Mouse (Mus musculus): Measurements from ENCODE around the gene Nop58. TPM values are rescaled to one million over a fixed set of nuclear protein-coding genes. Genes with fewer than 3 reads are reported as not detected.
"Not testable (repeated sequence)": the region's sequence is repeated elsewhere in the genome, so short reads cannot be mapped to it uniquely, and the experiment has no call there.

The Nop58 gene
- 100 to 1,000 TPM; 155 to 208 (median 208) TPM for polyA plus RNA-seq (2017; shearing (Covaris generic))

DNA sequence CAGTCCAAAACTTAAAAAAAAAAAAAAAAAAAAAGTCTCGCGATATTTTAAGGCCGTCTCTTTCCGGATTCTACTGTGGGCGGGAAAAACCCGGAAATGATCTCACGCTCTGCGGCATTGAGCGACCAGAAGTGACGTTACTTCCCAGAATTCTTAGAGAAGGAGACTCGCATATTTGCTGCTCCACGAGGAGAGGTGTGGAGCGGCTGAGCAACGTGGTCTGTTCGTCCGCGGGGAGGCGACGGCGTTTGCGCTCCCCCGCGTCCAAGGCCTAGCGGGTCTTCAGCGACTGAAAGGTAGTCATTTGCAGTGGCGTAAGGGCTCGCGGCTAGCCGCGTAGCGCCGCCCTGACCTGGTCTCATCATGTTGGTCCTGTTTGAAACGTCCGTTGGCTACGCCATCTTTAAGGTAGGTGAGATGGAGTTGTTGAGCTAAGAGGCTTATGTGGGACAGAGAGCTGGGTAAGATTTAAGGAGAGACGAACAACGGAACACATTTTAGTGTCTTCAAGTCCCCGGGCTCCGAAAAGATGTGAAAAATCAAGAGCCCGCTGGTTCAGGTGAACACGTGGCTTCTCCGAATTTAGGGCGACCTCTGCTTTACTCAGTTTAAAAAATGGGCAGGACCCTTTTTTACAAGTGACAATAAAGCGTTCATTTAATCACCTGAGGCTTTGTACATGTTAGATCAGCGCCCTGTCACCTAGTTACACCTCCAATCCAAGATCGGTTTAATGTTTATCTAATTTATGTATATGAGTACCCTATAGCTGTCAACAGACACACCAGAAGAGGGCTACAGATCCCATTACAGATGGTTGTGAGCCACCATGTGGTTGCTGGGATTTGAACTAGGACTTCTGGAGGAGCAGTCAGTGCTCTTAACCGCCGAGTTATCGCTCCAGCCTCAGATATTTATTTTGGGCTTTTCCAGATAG, at the start of gene Nop58:
TSS of gene Nop58 (plus strand) at position 153 of the 937 bp plus-strand sequence.
- peak; percentile 98 for ATAC-seq

DNA sequence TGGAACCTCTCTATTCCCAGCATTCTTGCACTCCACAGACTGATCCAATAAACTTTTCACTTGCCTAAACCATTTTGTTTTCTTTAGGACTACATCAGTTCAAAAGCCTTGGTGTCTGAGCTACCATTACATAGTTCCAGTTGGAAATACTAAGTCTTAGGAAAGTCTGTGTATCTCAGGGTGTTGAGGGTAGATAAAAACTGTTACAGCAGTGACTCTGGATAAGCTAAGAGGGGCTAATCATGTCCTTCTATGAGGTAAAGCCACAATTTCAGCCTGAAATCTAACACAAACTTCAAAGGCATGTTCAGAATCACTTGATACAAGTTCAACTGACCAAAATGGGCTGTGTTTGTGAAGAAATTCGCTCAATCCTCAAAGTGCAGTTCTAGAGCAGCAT, 48.4 kb upstream of the Nop58 start:
- no peak for ATAC-seq

DNA sequence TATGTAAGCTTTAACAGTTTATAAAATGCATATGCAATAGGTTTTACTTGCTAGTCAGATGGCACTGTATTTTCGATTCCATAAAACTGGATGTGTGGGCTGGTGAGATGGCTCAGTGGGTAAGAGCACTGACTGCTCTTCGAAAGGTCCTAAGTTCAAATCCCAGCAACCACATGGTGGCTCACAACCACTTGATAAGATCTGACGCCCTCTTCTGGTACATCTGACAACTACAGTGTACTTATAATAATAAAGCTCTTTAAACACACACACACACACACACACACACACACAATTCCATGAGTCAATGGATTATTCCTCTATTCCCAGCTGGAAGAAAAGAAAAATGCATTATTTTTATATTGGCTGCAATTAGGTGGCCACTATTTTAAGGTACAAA, 46.4 kb upstream of the Nop58 start:
- ATAC-seq = no peak

GRCm38 (mm10) chr1:59642488-59642887, 42.3 kb upstream of the Nop58 start:
- no peak for ATAC-seq

DNA sequence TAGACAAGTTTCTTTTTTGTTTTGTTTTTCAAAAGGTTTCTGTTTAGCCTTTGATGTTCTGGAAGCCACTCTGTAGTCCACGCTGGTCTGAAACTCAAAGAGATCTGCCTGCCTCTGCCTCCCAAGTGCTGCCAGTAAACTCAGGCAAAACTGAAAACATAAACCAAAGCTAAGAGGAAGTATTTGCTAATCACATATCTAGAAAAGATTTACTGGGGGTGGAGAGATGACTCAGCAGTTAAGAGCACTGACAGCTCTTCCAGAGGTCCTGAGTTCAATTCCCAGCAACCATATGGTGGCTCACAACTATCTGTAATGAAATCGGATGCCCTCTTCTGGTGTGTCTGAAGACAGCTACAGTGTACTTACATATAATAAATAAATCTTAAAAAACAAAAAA, 38.3 kb upstream of the Nop58 start:
- not testable (repeated sequence) for ATAC-seq

- no peak for ATAC-seq
Observed at GRCm38 (mm10) chr1:59651201-59651819, 33.5 kb upstream of the Nop58 start.

DNA sequence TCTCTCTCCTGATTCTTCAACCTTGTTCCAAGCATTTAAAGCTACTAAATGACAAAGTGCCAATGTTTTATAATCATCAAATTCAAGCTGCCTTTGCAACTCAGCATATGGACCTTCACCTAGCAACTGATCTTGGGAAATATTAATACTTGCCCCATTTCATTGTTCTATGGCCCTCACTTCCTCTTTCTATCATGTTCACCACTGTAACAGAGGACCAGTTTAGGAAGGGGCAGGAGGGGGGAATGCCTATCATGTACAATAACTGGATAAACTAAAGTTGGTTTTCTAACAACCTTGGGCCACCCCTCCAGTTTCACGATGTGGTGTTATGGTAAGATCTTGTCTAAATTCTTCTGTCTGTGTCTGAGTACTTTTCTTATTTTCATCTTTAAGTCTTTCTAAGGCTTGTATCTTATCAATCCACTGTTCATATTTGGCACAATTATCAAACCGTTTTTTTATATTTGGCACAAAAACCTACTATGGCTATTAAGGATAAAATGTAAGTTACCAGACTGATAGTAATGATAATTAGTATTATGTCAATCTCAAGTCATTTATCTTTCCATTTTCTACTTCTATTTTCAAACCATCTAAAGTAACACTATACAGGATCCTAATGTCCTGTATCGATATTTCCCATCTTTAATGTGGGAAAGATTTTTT, 31.4 kb upstream of the Nop58 start:
- ATAC-seq = no peak

- no peak for ATAC-seq
Observed at GRCm38 (mm10) chr1:59656244-59657171, 28.3 kb upstream of the Nop58 start.

DNA sequence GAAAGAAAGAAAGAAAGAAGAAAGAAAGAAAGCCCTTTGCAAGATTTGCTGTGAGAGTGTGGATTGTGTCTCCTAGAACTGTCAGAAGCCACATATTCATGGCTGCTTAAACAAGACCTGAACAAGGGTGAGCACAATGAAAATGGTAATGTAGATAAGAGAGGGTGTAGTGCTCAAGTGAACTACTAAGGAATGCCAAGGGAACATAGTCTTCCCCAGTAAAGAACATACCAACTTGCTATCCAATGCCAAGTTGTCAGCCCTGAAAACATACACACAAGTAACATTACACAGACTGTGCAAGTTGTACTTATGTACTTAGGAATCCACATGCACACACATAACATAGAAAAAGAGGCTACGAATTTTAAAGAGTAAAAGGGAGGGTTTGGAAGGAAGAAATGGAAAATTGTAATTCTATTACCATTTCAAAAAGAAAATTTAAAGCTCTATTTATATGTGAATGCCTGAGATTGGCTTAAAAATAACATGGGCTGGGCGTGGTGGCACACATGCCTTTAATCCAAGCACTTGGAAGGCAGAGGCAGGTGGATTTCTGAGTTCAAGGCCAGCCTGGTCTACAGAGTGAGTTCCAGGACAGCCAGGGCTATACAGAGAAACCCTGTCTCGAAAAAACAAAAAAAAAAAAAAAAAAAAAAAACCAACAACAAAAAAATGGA, 21.2 kb upstream of the Nop58 start:
- no peak for ATAC-seq

GRCm38 (mm10) chr1:59668871-59669270, 15.9 kb upstream of the Nop58 start:
- no peak for ATAC-seq

- ATAC-seq = peak; percentile 30
Observed at GRCm38 (mm10) chr1:59669962-59670630, 14.7 kb upstream of the Nop58 start.

DNA sequence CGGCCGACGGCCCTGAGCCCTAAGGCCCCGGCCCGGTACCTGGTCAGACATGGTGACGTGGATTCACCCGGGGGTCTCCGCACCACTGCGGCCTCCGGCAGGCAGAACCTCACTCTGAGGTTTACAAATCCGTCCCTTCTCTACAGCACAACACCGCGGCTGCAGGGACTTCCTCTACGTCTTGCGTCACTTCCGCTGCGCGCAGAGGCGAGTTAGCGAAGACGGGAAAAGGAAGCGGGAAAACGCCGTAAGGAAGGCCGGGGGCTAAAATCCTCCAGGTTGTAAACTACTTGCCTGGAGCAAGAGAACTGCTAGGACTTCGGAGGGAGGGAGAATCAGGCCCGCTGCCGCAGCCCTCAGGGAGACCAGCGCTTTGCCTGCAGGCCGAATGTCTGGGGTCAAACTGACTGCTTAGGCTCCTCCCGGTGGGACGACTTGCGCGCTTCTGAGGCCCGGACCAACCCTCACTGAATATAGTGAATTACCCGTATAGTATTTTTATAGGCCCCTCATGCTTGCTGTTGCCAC, 14.1 kb upstream of the Nop58 start, which contains the start of gene Sumo1:
TSS of gene Sumo1 (minus strand) at position 194 of the 528 bp plus-strand sequence.
- ATAC-seq = peak; percentile 89

GRCm38 (mm10) chr1:59673661-59674060, 11.1 kb upstream of the Nop58 start:
- no peak for ATAC-seq

DNA sequence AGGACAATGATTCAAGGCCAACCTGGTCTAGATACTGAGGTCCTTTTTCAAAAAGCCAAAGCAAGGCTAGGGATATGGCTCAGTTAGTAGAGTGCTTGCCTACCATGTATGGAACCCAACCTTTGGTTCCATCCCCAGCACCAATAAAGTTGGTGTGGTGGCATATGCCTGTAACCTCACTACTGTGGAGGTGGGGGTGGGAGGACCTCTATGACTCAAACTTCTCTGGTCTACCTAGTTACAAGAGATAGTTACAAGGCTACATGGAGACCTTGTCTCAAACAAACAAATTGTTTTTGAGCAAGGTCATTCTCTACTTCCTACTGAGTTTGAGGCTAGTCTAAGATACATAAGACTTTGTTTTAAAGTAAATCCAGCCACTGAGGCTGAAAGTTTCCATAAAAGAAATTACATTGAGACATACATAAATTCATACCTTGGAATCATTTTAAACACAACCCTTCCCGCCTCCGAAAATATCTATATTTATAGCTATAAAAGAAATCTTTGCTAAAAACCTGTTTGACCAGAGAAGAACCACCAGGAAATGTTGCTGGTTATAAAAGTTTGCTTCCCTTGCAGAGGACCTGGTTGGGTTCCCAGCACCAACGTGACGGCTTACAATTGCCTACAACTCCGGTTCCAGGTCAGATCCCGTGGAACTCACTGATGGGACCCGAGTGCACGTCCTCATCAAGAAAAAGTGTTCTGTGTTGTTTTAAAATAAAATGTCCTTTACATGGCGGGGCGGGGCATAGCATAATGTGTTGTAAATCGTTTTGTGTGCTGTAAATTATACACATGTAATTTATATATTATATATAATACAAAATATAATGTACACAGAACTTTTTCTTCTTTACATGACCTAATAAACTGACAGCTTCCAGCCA, 599 bp upstream of the Nop58 start:
- ATAC-seq = peak; percentile 16

GRCm38 (mm10) chr1:59687493-59687892, 2.7 kb downstream of the Nop58 start:
- no peak for ATAC-seq

DNA sequence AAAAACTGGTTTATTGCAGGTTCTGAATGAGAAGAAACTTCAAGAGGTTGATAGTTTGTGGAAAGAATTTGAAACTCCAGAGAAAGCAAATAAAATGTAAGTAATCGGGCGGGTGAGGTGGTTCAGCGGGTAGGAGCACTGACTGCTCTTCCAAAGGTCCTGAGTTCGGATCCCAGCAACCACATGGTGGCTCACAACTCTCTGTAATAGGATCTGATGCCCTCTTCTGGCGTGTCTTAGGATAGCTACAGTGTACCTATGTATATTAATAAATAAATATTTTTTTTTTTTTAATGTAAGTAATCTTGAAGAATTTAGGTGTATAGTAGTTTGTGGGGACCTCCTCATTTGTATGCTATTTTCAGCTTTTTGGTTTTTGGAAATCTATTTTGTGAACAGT, 5.7 kb downstream of the Nop58 start:
- no peak for ATAC-seq

DNA sequence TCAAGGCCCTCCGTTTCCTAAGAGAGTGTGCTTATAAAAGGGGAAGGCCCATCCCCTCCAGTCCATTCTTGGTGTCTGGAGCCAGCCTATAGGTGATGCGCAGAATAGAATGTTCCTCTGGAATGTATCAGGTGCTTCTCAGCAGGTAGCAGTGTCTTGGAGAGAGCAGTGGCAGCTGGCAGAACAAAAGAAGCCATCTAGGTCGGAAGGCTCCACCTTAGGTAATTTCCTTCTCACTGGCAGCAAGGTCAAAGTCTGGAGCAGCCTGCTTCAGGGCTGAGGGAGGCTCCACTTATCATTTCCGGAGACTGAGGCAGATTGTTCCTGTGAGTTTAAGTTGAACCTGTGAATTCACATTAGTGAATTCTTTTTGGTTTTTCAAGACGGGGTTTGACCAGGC, 13.0 kb downstream of the Nop58 start:
- no peak for ATAC-seq

GRCm38 (mm10) chr1:59698207-59698606, 13.4 kb downstream of the Nop58 start:
- no peak for ATAC-seq

DNA sequence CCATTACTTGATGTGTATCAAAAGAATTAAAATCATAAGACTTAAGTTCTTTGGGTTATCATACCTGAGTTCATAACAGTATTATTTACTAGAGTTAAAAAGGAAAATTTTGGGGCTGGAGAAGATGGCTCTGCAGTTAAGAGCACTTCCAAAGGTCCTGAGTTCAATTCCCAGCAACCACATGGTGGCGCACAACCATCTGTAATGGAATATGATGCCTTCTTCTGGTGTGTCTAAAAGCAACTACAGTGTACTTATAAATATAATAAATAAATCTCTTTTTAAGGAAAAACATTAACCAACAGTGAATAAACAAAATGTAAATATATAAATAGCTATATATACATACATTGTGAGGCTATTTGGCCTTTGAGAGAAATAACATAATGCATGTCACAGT, 17.0 kb downstream of the Nop58 start:
- ATAC-seq = no peak

DNA sequence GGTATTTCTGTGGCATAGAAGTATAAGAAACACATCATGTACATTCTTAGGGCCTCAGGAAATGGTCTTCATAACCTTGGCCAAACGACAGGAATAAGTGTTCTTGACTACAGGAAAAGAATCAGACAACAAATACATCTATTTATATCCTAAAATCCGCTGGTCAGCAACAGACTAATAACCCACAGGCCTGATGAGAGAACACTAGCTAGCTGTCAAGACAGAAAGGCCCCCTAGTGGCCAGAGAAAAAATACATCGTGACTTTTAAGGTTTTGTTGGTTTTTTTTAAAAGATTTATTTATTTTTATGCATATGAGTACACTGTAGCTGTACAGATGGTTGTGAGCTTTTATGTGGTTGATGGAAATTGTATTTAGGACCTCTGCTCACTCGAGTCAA, 35.1 kb downstream of the Nop58 start:
- no peak for ATAC-seq
